Mouse (Mus musculus) urinary bladder, postnatal 36 days (tissue): ENCODE measurements around the gene Csgalnact2.

Experiments
- DNase-seq, 2 experiments: peaks; one replicate each; pipeline ENCODE4 v3.0.0; 2022; ENCODE audit warnings: low spot score in 2 of 2, mixed read lengths in 1 of 2

The Csgalnact2 gene

DNA sequence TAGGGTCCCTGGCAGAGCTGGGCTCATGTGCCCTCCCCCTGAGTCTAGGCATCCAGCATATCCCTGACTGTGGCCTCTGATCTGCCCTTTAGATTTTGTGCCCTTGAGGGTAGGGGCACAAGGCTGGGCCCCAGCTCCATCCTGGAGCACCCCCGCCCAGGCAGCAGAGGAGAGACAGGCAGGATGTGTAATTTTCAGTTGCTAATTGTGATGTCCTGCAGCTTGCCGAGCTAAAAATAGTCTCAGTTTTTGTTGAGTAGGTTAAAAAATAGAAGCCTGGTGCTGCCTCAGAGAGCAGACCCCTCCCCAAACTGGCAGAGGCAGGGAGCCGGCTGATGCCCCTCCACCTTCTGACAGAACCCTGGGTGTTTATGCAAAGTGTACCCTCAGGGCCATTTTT is 64.8 kb downstream of the Csgalnact2 start:
- no peak for DNase-seq

DNA sequence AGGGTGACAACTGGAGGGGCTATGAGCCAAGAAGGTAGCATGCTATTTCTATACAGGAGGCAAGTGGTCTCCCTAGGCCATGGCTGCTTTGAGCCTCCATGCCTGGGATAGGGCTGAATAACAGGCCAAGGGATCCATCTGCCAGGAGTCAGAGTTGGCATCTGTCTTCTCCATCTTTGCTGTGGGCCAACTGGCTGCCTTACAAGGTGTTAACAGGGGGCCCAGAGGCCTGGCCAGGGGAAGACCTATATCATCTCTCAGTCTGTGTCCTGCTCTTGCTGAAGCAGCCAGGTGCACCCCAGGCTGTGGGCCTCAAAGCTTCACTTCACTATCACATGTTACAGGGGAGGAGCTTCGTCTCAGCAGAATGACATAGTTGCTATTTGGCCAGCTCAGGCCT is 66.8 kb downstream of the Csgalnact2 start:
- no peak for DNase-seq

DNA sequence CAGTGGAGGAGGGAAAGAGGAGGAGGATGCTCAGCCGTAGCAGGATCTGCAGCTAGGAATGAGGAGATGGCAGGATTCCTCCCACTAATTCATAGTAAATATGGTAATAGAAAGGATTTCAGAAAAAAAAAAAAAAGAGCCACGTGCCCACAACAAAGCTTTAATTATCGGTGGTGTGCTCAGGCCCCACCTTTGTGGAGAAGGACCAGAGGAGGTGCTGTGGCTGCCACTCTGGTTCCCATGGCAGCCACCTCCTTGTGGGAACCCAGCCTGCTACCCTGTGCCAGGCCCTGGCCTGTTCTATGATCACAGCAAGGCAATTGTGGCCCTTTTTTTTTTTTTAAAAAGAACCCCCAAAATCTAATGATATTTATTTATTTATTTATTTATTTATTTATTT is 67.5 kb downstream of the Csgalnact2 start:
- no peak for DNase-seq

DNA sequence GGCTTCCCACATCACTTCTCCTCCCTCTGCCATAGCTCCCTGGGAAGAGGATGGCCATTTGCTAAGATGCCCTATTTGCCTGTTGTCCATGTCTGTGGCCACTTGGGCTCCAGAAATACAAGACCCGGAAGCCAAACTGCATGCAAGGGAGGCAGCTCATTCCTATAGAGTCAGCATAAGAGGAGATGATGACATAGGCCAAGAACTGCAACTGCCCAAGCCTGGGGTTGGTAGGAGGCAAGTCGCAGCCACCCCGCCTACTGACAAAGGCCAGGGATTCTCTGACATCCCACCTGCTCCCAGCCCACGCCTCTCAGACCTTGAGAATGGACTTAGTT is 68.0 kb downstream of the Csgalnact2 start:
- DNase-seq = no peak

DNA sequence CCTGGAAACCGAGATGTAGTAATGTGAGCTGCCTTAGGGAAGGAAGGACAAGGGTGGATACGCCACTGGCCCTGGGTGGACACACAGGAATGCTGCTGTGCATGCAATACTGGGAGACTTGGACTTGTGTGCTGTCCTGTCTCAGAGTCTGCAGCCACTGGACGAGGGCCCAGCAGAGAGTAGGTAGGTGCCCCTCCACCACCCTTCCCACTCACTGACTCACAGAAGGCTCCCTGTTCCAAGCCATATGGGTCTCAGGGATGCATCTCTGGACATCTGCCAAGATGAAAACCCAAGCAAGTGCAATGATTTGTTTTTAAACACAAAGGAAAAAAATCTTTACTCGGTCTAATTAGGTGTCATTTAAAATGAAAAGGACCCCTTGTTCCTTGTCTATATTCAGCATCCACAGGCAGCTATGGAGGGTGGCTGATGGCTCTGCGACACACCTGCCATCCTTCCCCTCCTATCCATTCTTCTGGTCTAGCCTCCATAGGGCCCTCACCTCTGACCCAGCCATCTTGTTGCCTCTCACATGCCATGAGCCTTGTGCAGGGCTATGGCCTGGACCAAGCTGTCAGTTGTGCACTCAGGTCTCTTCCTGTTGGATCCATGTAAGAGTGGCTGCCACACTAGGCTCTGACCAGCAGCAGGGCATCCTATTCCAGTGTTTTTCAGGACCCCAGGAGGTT is 68.5 kb downstream of the Csgalnact2 start:
- DNase-seq = no peak

DNA sequence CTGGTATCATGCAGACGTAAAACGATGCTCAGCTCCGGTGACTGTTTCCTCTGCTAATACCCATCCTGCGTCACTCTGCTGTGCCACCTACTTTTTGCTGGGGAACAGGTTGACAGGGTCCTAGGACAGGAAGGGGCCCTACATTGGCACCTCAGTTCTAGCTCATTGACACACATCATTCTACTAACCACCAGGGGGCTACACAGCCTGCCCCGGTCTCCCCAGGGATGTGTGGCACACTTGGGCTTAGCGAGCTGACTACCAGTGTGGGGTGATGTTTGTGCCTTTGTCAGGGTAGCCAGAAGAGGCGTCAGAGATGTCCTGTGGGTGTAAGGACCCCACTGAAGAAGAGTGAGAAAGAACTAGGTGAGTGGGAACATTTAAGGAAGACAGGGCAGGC is 71.2 kb downstream of the Csgalnact2 start:
- no peak for DNase-seq

DNA sequence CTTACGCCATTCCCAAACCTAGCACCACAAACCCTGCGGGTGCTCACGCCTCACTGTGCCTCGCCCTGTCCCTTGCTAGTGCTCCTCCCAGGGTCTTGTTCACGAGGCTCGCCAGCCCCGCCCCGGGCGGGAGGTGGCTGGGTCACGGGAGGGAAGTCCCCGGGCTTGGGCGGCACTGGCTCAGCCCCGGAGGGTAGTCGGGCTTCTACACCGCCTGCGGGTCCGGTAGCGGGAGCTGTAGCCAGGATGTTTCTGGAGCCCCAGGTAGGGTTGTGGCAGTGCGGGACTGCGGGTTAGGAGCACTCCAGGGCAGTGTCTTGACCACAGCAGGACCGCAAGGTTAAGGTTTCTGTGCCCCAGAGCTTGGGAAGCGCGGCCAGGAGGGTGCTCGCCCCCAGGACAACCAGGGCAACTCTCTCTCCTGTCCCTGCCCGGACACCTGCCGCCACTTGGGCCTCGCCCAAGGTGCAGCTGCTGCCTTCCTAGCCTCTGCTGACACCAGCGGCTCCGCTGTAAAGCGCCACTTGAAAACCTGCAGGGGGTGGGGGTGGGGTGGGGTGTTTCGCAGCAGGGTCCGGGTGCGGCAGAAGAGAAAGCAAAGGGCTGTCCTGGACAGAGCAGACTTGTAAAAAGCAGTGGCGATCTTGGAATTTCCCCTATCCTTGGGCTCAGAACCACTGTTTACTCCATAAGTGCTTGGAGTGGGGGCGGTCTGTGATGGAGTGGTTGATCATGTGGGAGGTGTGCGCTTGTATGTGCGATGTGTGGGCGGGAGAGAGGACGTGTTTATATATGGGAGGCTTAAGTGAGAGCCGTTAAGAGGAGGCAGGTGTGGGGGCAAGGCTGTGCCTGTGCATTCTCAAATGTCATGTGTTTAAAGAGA is 72.5 kb downstream of the Csgalnact2 start:
- DNase-seq = peak; percentile 11 to 18

DNA sequence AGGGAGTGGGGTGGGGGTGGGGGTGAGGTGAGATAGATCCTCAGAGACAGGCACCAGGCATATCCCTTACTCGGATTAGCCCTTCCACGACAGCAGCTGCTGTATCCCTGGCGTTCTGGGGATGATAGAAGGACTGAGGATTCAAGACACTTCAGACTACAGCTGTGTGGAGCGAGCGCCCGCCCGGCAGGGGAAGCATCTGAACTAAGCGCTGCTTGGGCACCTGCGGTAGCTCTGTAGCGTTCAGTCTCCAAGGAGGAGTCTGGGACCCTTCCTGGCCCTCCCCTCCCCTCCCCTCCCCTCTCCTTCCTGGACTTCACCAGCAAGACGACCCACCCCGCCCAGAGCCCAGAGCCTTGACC is 73.1 kb downstream of the Csgalnact2 start:
- no peak for DNase-seq

DNA sequence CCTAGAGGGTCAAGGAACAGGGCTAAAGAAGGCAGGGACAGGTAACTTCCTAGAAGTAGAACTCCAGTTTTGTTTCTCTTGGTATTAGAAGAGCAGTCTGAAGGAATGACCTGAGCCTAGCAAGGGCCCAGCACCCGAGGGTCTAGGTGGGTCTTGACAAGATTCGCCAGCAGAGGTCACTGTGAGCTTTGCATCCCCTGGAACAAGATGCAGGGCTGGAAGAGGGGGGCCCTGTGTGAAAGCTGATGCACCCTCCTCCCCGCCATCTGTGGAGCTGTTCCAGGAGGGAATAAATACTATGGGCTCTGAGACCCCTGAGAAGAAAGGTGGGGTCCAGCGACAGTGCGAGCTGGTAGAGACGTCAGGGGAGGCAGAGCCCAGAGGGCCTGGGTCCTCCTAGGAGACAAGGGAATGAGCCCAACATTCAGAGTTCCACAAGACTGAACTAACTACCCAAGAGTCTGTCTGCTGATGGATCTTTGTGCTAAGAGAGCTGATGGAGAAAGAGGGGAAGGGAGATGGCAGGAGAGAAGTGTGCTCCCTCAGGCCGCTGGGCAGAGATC is 73.9 kb downstream of the Csgalnact2 start:
- DNase-seq = no peak

DNA sequence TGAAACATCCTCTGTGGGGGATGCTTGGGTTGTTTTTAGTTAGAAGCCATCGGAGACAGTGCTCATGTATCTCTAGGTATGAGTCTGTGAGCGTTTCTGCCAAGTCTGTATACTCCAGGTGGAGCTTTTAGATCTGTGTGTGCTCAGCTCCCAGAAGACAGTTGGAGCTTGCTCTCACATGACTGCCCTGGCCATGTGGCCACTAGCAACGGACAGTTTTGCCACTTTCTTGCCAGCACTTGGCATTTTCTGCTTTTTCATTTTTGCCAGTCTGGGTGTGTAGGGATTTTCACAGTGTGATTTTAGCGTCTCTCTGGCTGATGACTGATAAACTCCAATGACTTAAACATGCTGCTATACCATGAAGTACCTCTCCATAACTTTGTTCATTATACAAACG is 75.7 kb downstream of the Csgalnact2 start:
- DNase-seq = no peak

DNA sequence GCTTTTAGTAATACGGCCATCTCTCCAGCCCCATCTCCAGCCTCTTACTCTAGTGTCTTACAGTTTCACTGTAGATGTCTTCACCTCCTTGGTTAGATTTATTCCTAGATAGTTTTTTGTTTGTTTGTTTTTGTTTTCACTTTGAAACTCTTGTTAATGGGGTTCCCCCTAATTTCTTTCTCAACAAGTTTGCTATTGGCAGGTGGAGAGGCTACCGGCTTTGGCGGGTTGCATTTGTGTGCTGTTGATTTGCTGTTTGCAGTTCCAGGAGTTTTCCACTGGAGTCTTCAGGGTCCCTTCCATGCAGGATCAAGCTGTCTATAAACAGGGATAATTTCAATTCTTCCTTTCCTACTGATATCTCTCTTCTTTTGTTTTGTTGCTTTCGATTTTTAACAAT is 77.7 kb downstream of the Csgalnact2 start:
- no peak for DNase-seq
